Mouse (Mus musculus) left cerebral cortex, adult 8-10 months (tissue): ENCODE data around the gene C130074G19Rik. TPM values are rescaled to one million over a fixed set of nuclear protein-coding genes. Genes with fewer than 3 reads are reported as not detected.

Experiments
- DNase-seq, 2 experiments: peaks; one replicate each; pipeline ENCODE4 v3.0.0; 2022; ENCODE audit warnings: low spot score in 2 of 2
- total RNA-seq, 4 experiments: library from RNA; stranded (reverse); gene quantifications; 2 replicates each; pipeline ENCODE4 v1.2.4; 2022

C130074G19Rik gene
- 10 to 100 TPM; 45.6 to 56.4 (median 48.8) TPM for total RNA-seq

- DNase-seq = peak in 1 of 2 experiments; percentile 25
Measured at GRCm38 (mm10) chr1:184882281-184883268, at the start of gene C130074G19Rik. Gene C130074G19Rik, minus strand, starts transcription at chr1:184883218.

GRCm38 (mm10) chr1:184931097-184931496, 48.1 kb upstream of the C130074G19Rik start:
- no peak for DNase-seq

GRCm38 (mm10) chr1:184928382-184928781, 45.4 kb upstream of the C130074G19Rik start:
- no peak for DNase-seq

GRCm38 (mm10) chr1:184927911-184928310, 44.9 kb upstream of the C130074G19Rik start:
- DNase-seq = no peak

GRCm38 (mm10) chr1:184922824-184923223, 39.8 kb upstream of the C130074G19Rik start:
- no peak for DNase-seq

- DNase-seq = no peak
Measured at GRCm38 (mm10) chr1:184920057-184920456, 37.0 kb upstream of the C130074G19Rik start.

GRCm38 (mm10) chr1:184918227-184918888, 35.3 kb upstream of the C130074G19Rik start:
- DNase-seq = no peak

- no peak for DNase-seq
Measured at GRCm38 (mm10) chr1:184912336-184912735, 29.3 kb upstream of the C130074G19Rik start.

- no peak for DNase-seq
Measured at GRCm38 (mm10) chr1:184911861-184912260, 28.8 kb upstream of the C130074G19Rik start.

- no peak for DNase-seq
Measured at GRCm38 (mm10) chr1:184908558-184908957, 25.5 kb upstream of the C130074G19Rik start.

- no peak for DNase-seq
Measured at GRCm38 (mm10) chr1:184905904-184906745, 23.1 kb upstream of the C130074G19Rik start.

GRCm38 (mm10) chr1:184905371-184905770, 22.4 kb upstream of the C130074G19Rik start:
- no peak for DNase-seq

GRCm38 (mm10) chr1:184903697-184904096, 20.7 kb upstream of the C130074G19Rik start:
- DNase-seq = no peak

GRCm38 (mm10) chr1:184902886-184903285, 19.9 kb upstream of the C130074G19Rik start:
- DNase-seq = no peak

GRCm38 (mm10) chr1:184897350-184897749, 14.3 kb upstream of the C130074G19Rik start:
- DNase-seq = no peak

- no peak for DNase-seq
Measured at GRCm38 (mm10) chr1:184891998-184892397, 9.0 kb upstream of the C130074G19Rik start.

- DNase-seq = no peak
Measured at GRCm38 (mm10) chr1:184889454-184889853, 6.4 kb upstream of the C130074G19Rik start.

- no peak for DNase-seq
Measured at GRCm38 (mm10) chr1:184886160-184886559, 3.1 kb upstream of the C130074G19Rik start.

GRCm38 (mm10) chr1:184881861-184882260, 1.2 kb downstream of the C130074G19Rik start:
- no peak for DNase-seq

- no peak for DNase-seq
Measured at GRCm38 (mm10) chr1:184881211-184881610, 1.8 kb downstream of the C130074G19Rik start.

GRCm38 (mm10) chr1:184878860-184879259, 4.2 kb downstream of the C130074G19Rik start:
- no peak for DNase-seq
